In the genomic region with DNA sequence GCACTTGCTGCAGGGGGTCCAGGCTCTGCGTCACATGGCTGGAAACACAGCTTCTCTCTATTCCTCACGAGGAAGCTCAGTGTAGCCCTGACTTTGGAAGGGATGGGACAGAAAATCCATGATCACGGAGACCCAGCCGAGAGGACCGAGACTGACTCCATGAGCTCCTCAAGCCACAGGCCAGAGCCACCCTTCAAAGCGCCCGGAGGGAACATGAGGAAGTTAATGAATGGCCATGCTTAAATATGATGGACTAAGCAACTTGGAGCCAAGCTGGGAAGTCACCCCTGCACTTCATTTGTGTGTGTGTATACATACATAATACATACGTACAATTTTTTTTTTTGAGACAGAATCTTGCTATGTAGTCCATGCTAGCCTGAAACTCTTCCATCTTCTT, we compare ENCODE assay signal across 14 mouse cellular contexts. TPM values are rescaled to one million over a fixed set of nuclear protein-coding genes. Genes with fewer than 3 reads are reported as not detected.
DNase-seq lines count a peak whose midpoint lies in the region; ATAC-seq lines count a peak whose summit lies in the region.
"Had no signal": no experiment of that assay in that cellular context is flagged by ENCODE, and none has a peak within 500 bp of the region (broad histone marks: within the 10 kb centered on the region; RNA-seq: fewer than 3 reads in every experiment).

No protein-coding gene starts in this region.

- H3K27me3 ChIP-seq in forebrain, embryonic 10.5 days (ENCODE audit: poor library complexity, severe bottlenecking) = no peaks in the 10 kb centered on the region
- no peaks in the 10 kb centered on the region for H3K27me3 ChIP-seq in forebrain, embryonic 15.5 days
- H3K27me3 ChIP-seq in intestine, embryonic 16.5 days (replicated peaks; ENCODE audit: control insufficient read depth, insufficient read depth, low read length) = no peaks in the 10 kb centered on the region
- peaks cover 8% of the 10 kb centered on the region; the same call in 1 of the 2 replicates for H3K27me3 ChIP-seq in limb, embryonic 13.5 days
- H3K27me3 ChIP-seq: hindbrain, embryonic 15.5 days had no signal

- 41% methylated on average over 8 of the region's 8 CpGs for WGBS in forebrain, embryonic 10.5 days
- WGBS in forebrain, embryonic 15.5 days = 34% methylated on average over 8 of the region's 8 CpGs
- 31% methylated on average over 8 of the region's 8 CpGs for WGBS in intestine, embryonic 16.5 days
- 33% methylated on average over 8 of the region's 8 CpGs for WGBS in limb, embryonic 13.5 days

- no peaks in the 10 kb centered on the region for H3K9me3 ChIP-seq in forebrain, embryonic 10.5 days
- H3K9me3 ChIP-seq in forebrain, embryonic 15.5 days = no peaks in the 10 kb centered on the region
- H3K9me3 ChIP-seq in intestine, embryonic 16.5 days (ENCODE audit: control insufficient read depth, low read length) = no peaks in the 10 kb centered on the region
- no peaks in the 10 kb centered on the region for H3K9me3 ChIP-seq in limb, embryonic 13.5 days
- H3K9me3 ChIP-seq: hindbrain, embryonic 15.5 days; megakaryocyte, embryonic 14.5 days had no signal

- H3K9ac ChIP-seq in forebrain, embryonic 15.5 days (replicated peaks) = no peak overlapping the region
- peak overlapping the region; percentile 57 for H3K9ac ChIP-seq in intestine, embryonic 16.5 days (ENCODE audit: low read depth, low read length)
- H3K9ac ChIP-seq in limb, embryonic 13.5 days = peak overlapping the region; percentile 54; the same call in 1 of the 2 replicates
- H3K9ac ChIP-seq: hindbrain, embryonic 15.5 days; lung, embryonic 14.5 days had no signal

- no peak for DNase-seq in forebrain, embryonic 10.5 days (ENCODE audit: extremely low spot score, low spot score)
- DNase-seq in kidney, adult 8-10 months = peak; percentile 60 to 63
- DNase-seq in kidney, adult 11 months = no peak
- no peak for DNase-seq in layer of hippocampus, postnatal 10 days (ENCODE audit: low spot score in 2 of 2)
- DNase-seq in right cerebral cortex, postnatal 25 days = no peak
- DNase-seq: layer of hippocampus, adult 9-11 months; left cerebral cortex, postnatal 4 days; lung, embryonic 14.5 days had no signal

- H3K4me1 ChIP-seq in forebrain, embryonic 10.5 days = peaks cover 28% of the 10 kb centered on the region
- H3K4me1 ChIP-seq in forebrain, embryonic 15.5 days = peaks cover 7% of the 10 kb centered on the region
- H3K4me1 ChIP-seq in intestine, embryonic 16.5 days (ENCODE audit: control insufficient read depth, insufficient read depth, low read length) = peaks cover 20% of the 10 kb centered on the region
- H3K4me1 ChIP-seq in limb, embryonic 13.5 days = peaks cover 27% of the 10 kb centered on the region

- no peak overlapping the region for H3K4me2 ChIP-seq in forebrain, embryonic 15.5 days (replicated peaks)
- H3K4me2 ChIP-seq in intestine, embryonic 16.5 days (ENCODE audit: low read depth, low read length) = no peak overlapping the region
- H3K4me2 ChIP-seq in limb, embryonic 13.5 days (replicated peaks) = no peak overlapping the region
- H3K4me2 ChIP-seq: hindbrain, embryonic 15.5 days; lung, embryonic 14.5 days had no signal

- H3K36me3 ChIP-seq in forebrain, embryonic 10.5 days (replicated peaks) = no peaks in the 10 kb centered on the region
- H3K36me3 ChIP-seq in forebrain, embryonic 15.5 days = no peaks in the 10 kb centered on the region
- H3K36me3 ChIP-seq in intestine, embryonic 16.5 days (ENCODE audit: control insufficient read depth, insufficient read depth, low read length) = no peaks in the 10 kb centered on the region
- no peaks in the 10 kb centered on the region for H3K36me3 ChIP-seq in limb, embryonic 13.5 days
- H3K36me3 ChIP-seq: hindbrain, embryonic 15.5 days had no signal

- 0 out of 2 replicates have a peak overlapping the region, but pooled peaks have one; percentile 2 for H3K4me3 ChIP-seq in forebrain, embryonic 10.5 days
- H3K4me3 ChIP-seq in forebrain, embryonic 15.5 days = no peak overlapping the region
- no peak overlapping the region for H3K4me3 ChIP-seq in intestine, embryonic 16.5 days (ENCODE audit: low read length)
- H3K4me3 ChIP-seq in limb, embryonic 13.5 days = no peak overlapping the region
- H3K4me3 ChIP-seq: hindbrain, embryonic 15.5 days; megakaryocyte, embryonic 14.5 days had no signal

- 0 out of 2 replicates have a peak overlapping the region, but pooled peaks have one; percentile 53 for H3K27ac ChIP-seq in forebrain, embryonic 10.5 days
- H3K27ac ChIP-seq in forebrain, embryonic 15.5 days (replicated peaks) = no peak overlapping the region
- H3K27ac ChIP-seq in intestine, embryonic 16.5 days (ENCODE audit: low read length) = peak overlapping the region; percentile 88
- no peak overlapping the region for H3K27ac ChIP-seq in limb, embryonic 13.5 days
- H3K27ac ChIP-seq: hindbrain, embryonic 15.5 days had no signal

- no peak for ATAC-seq in forebrain, embryonic 15.5 days (replicated peaks)
- no peak for ATAC-seq in intestine, embryonic 16.5 days
- ATAC-seq in limb, embryonic 13.5 days (ENCODE audit: low FRiP score, low read depth) = no peak

RNA-seq across cellular contexts. Expression of a gene that starts 5.3 kb away (rescaled TPM):
- 76.8 and 82.1 TPM in 2 replicates for polyA plus RNA-seq in forebrain, embryonic 10.5 days (2016; fragmentation: Nextera tagmentation; extraction: Ambion mirVana)
- polyA plus RNA-seq in forebrain, embryonic 15.5 days (2015; fragmentation: Nextera tagmentation; extraction: Ambion mirVana) = 88.1 TPM in 2 replicates
- polyA plus RNA-seq in intestine, embryonic 16.5 days (2015; fragmentation: Nextera tagmentation; extraction: Ambion mirVana) = 135 and 158 TPM in 2 replicates
- polyA plus RNA-seq in limb, embryonic 13.5 days (2015; fragmentation: Nextera tagmentation; extraction: Ambion mirVana) = 73.1 and 82.9 TPM in 2 replicates
- 10 to 100 TPM; 75.1 to 82.7 TPM for total RNA-seq in layer of hippocampus, postnatal 10 days (2021)

RNA-seq across cellular contexts. Expression of a gene that starts 29.7 kb away (rescaled TPM):
- polyA plus RNA-seq in forebrain, embryonic 10.5 days (2016; fragmentation: Nextera tagmentation; extraction: Ambion mirVana) = 11.1 and 11.4 TPM in 2 replicates
- 9.7 and 10.1 TPM in 2 replicates for polyA plus RNA-seq in forebrain, embryonic 15.5 days (2015; fragmentation: Nextera tagmentation; extraction: Ambion mirVana)
- polyA plus RNA-seq in intestine, embryonic 16.5 days (2015; fragmentation: Nextera tagmentation; extraction: Ambion mirVana) = 7.4 and 8.4 TPM in 2 replicates
- polyA plus RNA-seq in limb, embryonic 13.5 days (2015; fragmentation: Nextera tagmentation; extraction: Ambion mirVana) = 8.6 and 10.7 TPM in 2 replicates
- 10 to 100 TPM; 31.3 to 31.6 TPM for total RNA-seq in layer of hippocampus, postnatal 10 days (2021)

RNA-seq across cellular contexts. Expression of a gene that starts 35.0 kb away (rescaled TPM):
- polyA plus RNA-seq in forebrain, embryonic 10.5 days (2016; fragmentation: Nextera tagmentation; extraction: Ambion mirVana) = 0.23 and 0.24 TPM in 2 replicates
- 0.31 and 0.67 TPM in 2 replicates for polyA plus RNA-seq in forebrain, embryonic 15.5 days (2015; fragmentation: Nextera tagmentation; extraction: Ambion mirVana)
- polyA plus RNA-seq in intestine, embryonic 16.5 days (2015; fragmentation: Nextera tagmentation; extraction: Ambion mirVana) = 1.2 and 1.5 TPM in 2 replicates
- polyA plus RNA-seq in limb, embryonic 13.5 days (2015; fragmentation: Nextera tagmentation; extraction: Ambion mirVana) = 0.52 and 0.70 TPM in 2 replicates
- total RNA-seq in layer of hippocampus, postnatal 10 days (2021) = 1 to 10 TPM; 5.0 TPM

RNA-seq across cellular contexts. Expression of a gene that starts 35.5 kb away (rescaled TPM):
- polyA plus RNA-seq in forebrain, embryonic 10.5 days (2016; fragmentation: Nextera tagmentation; extraction: Ambion mirVana) = 21.6 and 24.4 TPM in 2 replicates
- 95.5 and 98.5 TPM in 2 replicates for polyA plus RNA-seq in forebrain, embryonic 15.5 days (2015; fragmentation: Nextera tagmentation; extraction: Ambion mirVana)
- polyA plus RNA-seq in intestine, embryonic 16.5 days (2015; fragmentation: Nextera tagmentation; extraction: Ambion mirVana) = 21.0 and 23.5 TPM in 2 replicates
- polyA plus RNA-seq in limb, embryonic 13.5 days (2015; fragmentation: Nextera tagmentation; extraction: Ambion mirVana) = 23.9 and 29.0 TPM in 2 replicates
- total RNA-seq in layer of hippocampus, postnatal 10 days (2021) = 100 to 1,000 TPM; 187 to 188 TPM

RNA-seq across cellular contexts. Expression of a gene that starts 45.0 kb away (rescaled TPM):
- 0.58 TPM in 1 of 2 replicates, not detected in the other for polyA plus RNA-seq in forebrain, embryonic 10.5 days (2016; fragmentation: Nextera tagmentation; extraction: Ambion mirVana)
- not detected in 2 replicates for polyA plus RNA-seq in forebrain, embryonic 15.5 days (2015; fragmentation: Nextera tagmentation; extraction: Ambion mirVana)
- polyA plus RNA-seq in intestine, embryonic 16.5 days (2015; fragmentation: Nextera tagmentation; extraction: Ambion mirVana) = 0.23 and 0.65 TPM in 2 replicates
- polyA plus RNA-seq in limb, embryonic 13.5 days (2015; fragmentation: Nextera tagmentation; extraction: Ambion mirVana) = 3.1 and 4.2 TPM in 2 replicates
- total RNA-seq in layer of hippocampus, postnatal 10 days (2021) = not detected
- total RNA-seq: heart, adult 8-10 months; left cerebral cortex, postnatal 4 days had no signal
- polyA plus RNA-seq: hindbrain, embryonic 15.5 days had no signal

Comparison
In these comparisons a context has a peak if more than half of its experiments do, and no peak if none do; other contexts are left out.
1. DNase-seq: peak in kidney, adult 8-10 months (2 of 2); none in forebrain, embryonic 10.5 days (single experiment), kidney, adult 11 months (single experiment), layer of hippocampus, postnatal 10 days (0 of 2) and right cerebral cortex, postnatal 25 days (single experiment).
2. H3K27ac ChIP-seq: peak in forebrain, embryonic 10.5 days (single experiment) and intestine, embryonic 16.5 days (single experiment); none in forebrain, embryonic 15.5 days (single experiment) and limb, embryonic 13.5 days (single experiment).